Mouse (Mus musculus): ENCODE data around the gene Raly. TPM values are rescaled to one million over a fixed set of nuclear protein-coding genes. Genes with fewer than 3 reads are reported as not detected.
"Not testable (repeated sequence)": the region's sequence is repeated elsewhere in the genome, so short reads cannot be mapped to it uniquely, and the experiment has no call there.

Raly gene
- polyA plus RNA-seq, 1 experiment, result 104 TPM

- no peak overlapping the region for H3K4me3 ChIP-seq (replicated peaks; ENCODE audit: control insufficient read depth, low read depth, low read length)
- no peak for TF ChIP-seq CTCF (IDR thresholded peaks at IDR 0.05; ENCODE audit: control insufficient read depth, insufficient read depth, low read length)
- TF ChIP-seq POLR2A (IDR thresholded peaks at IDR 0.05; ENCODE audit: borderline replicate concordance, control insufficient read depth, low read depth, low read length), result no peak
- no peak overlapping the region for H3K27ac ChIP-seq (ENCODE audit: control insufficient read depth, insufficient read depth, low read depth, low read length, poor library complexity)
- H3K4me1 ChIP-seq (ENCODE audit: control insufficient read depth, insufficient read depth, low read length), result no peaks in the 10 kb centered on the region
These were observed 79.2 kb downstream of the Raly start for GRCm38 (mm10) chr2:154869954-154870641.

DNA sequence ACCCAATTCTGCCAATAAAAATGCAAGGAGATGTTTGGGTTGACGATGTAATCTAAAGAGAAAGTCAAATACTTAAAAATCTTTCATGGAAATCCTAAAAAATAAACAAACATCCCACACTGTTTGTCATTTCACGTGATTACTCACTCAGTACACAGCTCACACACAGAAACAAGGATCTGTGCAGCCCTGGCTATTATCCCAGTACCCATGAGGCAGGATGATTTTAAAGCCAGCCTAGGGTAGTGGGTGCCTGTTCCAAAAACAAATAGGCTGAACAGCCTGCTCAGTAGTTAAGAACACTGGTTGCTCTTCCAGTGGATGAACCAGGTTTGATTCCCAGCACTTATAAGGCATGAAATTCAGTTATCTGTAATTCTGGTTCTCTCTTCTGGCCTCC is 85.7 kb downstream of the Raly start:
- no peaks in the 10 kb centered on the region for H3K4me1 ChIP-seq (ENCODE audit: control insufficient read depth, insufficient read depth, low read length)
- no peak overlapping the region for H3K27ac ChIP-seq (ENCODE audit: control insufficient read depth, insufficient read depth, low read depth, low read length, poor library complexity)
- TF ChIP-seq POLR2A (IDR thresholded peaks at IDR 0.05; ENCODE audit: borderline replicate concordance, control insufficient read depth, low read depth, low read length), result no peak
- TF ChIP-seq CTCF (IDR thresholded peaks at IDR 0.05; ENCODE audit: control insufficient read depth, insufficient read depth, low read length), result no peak
- WGBS, result 93% methylated on average over 2 of the region's 2 CpGs
- H3K4me3 ChIP-seq (replicated peaks; ENCODE audit: control insufficient read depth, low read depth, low read length), result no peak overlapping the region

DNA sequence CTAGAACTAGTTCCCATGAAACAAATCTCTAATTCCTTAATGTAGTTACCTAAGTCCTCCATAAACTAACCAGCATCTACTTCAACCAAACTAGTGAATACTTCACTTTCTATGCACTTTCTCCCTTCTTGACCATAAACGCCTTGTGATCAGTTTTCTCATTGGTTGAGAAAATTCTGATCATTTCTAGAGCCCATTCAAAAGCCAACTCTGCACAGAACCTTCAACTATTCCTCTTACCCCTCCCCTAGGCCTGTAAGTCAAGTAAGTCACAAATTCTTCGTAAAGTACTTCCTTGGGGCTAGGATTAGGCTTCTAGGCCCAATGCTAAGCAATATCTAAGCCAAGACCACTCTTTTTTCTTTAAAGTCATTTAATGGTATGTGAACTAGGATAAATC is 100.7 kb downstream of the Raly start:
- Histone ChIP-seq H3K4me1 (ENCODE audit: control insufficient read depth, insufficient read depth, low read length) (no peaks in the 10 kb centered on the region; the same call in 1 of the 2 replicates), H3K27ac (ENCODE audit: control insufficient read depth, insufficient read depth, low read depth, low read length, poor library complexity) (no peak overlapping the region), H3K4me3 (replicated peaks; ENCODE audit: control insufficient read depth, low read depth, low read length) (peak overlapping the region; percentile 96)
- TF ChIP-seq CTCF (IDR thresholded peaks at IDR 0.05; ENCODE audit: control insufficient read depth, insufficient read depth, low read length) (no peak), POLR2A (IDR thresholded peaks at IDR 0.05; ENCODE audit: borderline replicate concordance, control insufficient read depth, low read depth, low read length) (no peak)
- WGBS, result 5% methylated on average over 2 of the region's 2 CpGs

DNA sequence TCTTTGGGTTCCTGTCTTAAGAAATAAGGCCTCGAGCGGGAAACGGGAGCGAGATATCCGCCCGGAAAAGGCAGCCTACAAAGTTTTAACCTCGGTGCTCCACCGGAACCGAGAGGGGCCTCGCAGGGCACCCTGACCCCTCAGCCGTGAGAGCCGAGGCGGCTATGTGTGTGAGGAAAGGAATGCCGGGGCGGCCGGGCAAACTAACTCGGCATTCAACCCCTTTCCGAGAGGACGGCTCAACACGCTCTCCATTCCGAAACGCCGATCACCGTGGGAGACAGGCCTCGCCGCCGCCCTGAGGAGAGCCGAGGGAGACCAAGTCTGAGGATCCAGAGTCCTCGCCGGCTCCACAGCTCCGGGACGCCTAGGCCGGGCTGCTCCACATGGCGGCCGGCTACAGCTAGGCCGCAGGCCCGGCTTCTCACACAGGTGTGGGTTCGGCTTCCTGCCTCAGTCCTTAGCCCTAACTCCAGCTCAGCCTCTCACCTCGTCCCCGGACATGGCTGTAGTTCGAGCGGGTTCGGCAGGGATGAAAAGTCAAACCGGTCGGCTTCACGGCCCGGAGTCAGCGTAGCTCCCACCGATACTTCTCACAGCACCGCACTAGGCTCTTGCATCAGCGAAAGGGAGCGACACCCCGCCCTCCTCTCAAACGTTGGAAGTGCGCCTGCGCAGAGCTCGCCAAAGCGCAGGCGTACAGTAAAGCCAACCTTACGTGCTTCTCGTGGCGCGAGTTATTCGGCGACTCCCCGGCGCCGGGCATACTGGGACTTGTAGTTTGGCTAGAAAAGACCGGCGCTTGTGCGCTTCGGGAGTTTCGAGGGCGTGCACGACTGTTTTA is 101.5 kb downstream of the Raly start, which contains the start of gene Eif2s2:
Gene Eif2s2, minus strand, starts transcription at position 735 of the 844 bp plus-strand sequence.
- TF ChIP-seq POLR2A (IDR thresholded peaks at IDR 0.05; ENCODE audit: borderline replicate concordance, control insufficient read depth, low read depth, low read length), result peak; percentile 80; the same call in 1 of the 2 replicates
- TF ChIP-seq CTCF (IDR thresholded peaks at IDR 0.05; ENCODE audit: control insufficient read depth, insufficient read depth, low read length), result no peak
- under 1% methylated on average over 75 of the region's 75 CpGs for WGBS
- H3K4me3 ChIP-seq (replicated peaks; ENCODE audit: control insufficient read depth, low read depth, low read length), result peak within 1 kb of the TSS; percentile 96
- H3K27ac ChIP-seq (ENCODE audit: control insufficient read depth, insufficient read depth, low read depth, low read length, poor library complexity), result peak within 1 kb of the TSS; percentile 85
- no peaks in the 10 kb centered on the region; the same call in 1 of the 2 replicates for H3K4me1 ChIP-seq (ENCODE audit: control insufficient read depth, insufficient read depth, low read length)

- whole genome bisulfite sequencing, result 7% methylated on average over 12 of the region's 12 CpGs
- Histone ChIP-seq H3K27ac (ENCODE audit: control insufficient read depth, insufficient read depth, low read depth, low read length, poor library complexity) (no peak overlapping the region), H3K4me3 (replicated peaks; ENCODE audit: control insufficient read depth, low read depth, low read length) (peak overlapping the region; percentile 29), H3K4me1 (ENCODE audit: control insufficient read depth, insufficient read depth, low read length) (no peaks in the 10 kb centered on the region; the same call in 1 of the 2 replicates)
- TF ChIP-seq CTCF (IDR thresholded peaks at IDR 0.05; ENCODE audit: control insufficient read depth, insufficient read depth, low read length), result no peak
- no peak for TF ChIP-seq POLR2A (IDR thresholded peaks at IDR 0.05; ENCODE audit: borderline replicate concordance, control insufficient read depth, low read depth, low read length)
These were observed 102.1 kb downstream of the Raly start for GRCm38 (mm10) chr2:154893045-154893385.

DNA sequence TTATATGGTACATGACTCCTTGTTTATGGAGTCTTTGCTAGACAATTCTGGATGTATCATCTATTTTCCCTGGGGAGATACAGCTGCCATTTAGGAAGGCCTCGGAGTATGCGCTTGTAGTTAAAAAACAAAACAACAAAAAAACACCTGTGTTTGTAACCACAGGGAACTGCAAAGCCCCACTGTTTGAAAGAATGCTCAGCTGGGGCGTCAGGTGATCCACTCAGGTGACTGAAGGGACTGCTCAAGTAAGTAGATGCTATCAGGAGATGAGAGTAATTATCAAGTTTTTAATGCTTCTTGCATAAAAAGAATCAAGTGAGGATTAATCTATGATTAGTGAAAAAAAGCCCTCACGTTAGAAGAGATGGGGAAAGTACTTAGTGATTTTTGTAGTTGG is 102.7 kb downstream of the Raly start:
- WGBS, result 78% methylated on average over 4 of the region's 4 CpGs
- Histone ChIP-seq H3K27ac (ENCODE audit: control insufficient read depth, insufficient read depth, low read depth, low read length, poor library complexity) (no peak overlapping the region), H3K4me3 (replicated peaks; ENCODE audit: control insufficient read depth, low read depth, low read length) (no peak overlapping the region), H3K4me1 (ENCODE audit: control insufficient read depth, insufficient read depth, low read length) (no peaks in the 10 kb centered on the region; the same call in 1 of the 2 replicates)
- TF ChIP-seq POLR2A (IDR thresholded peaks at IDR 0.05; ENCODE audit: borderline replicate concordance, control insufficient read depth, low read depth, low read length) (no peak), CTCF (IDR thresholded peaks at IDR 0.05; ENCODE audit: control insufficient read depth, insufficient read depth, low read length) (no peak)

- H3K4me3 ChIP-seq (replicated peaks; ENCODE audit: control insufficient read depth, low read depth, low read length); H3K27ac ChIP-seq (ENCODE audit: control insufficient read depth, insufficient read depth, low read depth, low read length, poor library complexity); H3K4me1 ChIP-seq (ENCODE audit: control insufficient read depth, insufficient read depth, low read length): not testable (repeated sequence)
- 84% methylated on average over 8 of the region's 8 CpGs for WGBS
These were observed 108.1 kb downstream of the Raly start for GRCm38 (mm10) chr2:154899004-154899403.

- H3K4me3 ChIP-seq (replicated peaks; ENCODE audit: control insufficient read depth, low read depth, low read length); H3K4me1 ChIP-seq (ENCODE audit: control insufficient read depth, insufficient read depth, low read length); H3K27ac ChIP-seq (ENCODE audit: control insufficient read depth, insufficient read depth, low read depth, low read length, poor library complexity): not testable (repeated sequence)
- WGBS, result 81% methylated on average over 4 of the region's 4 CpGs
These were observed 108.5 kb downstream of the Raly start for GRCm38 (mm10) chr2:154899412-154899811.

Data from bone marrow, adult 2 months (tissue).